Mouse (Mus musculus): Measurements from ENCODE around the gene Tst.

GRCm38 (mm10) chr15:78384220-78385116 is 21.2 kb downstream of the Tst start:
- TF ChIP-seq MAX (IDR thresholded peaks at IDR 0.05; ENCODE audit: low read length) = no peak
- TF ChIP-seq CTCF (conservative IDR thresholded peaks at IDR 0.05 in 1 of 2, IDR thresholded peaks at IDR 0.05 in 1 of 2; ENCODE audit: low read depth in 2 of 2, low read length in 2 of 2) = no peak
- no peak for TF ChIP-seq POLR2A (IDR thresholded peaks at IDR 0.05; ENCODE audit: low read depth, low read length)
- TF ChIP-seq EP300 (IDR thresholded peaks at IDR 0.05; ENCODE audit: low read length) = no peak
- no peak for TF ChIP-seq ZNF384 (IDR thresholded peaks at IDR 0.05; ENCODE audit: low read depth, low read length)
- no peak for TF ChIP-seq HCFC1 (IDR thresholded peaks at IDR 0.05; ENCODE audit: low read depth, low read length)
- TF ChIP-seq CHD2 (IDR thresholded peaks at IDR 0.05; ENCODE audit: low read length) = no peak
- TF ChIP-seq ZMIZ1 (IDR thresholded peaks at IDR 0.05; ENCODE audit: low read depth, low read length) = no peak
- no peak for TF ChIP-seq E2F4 (IDR thresholded peaks at IDR 0.05; ENCODE audit: insufficient replicate concordance, low read depth, low read length)
